Mouse (Mus musculus) right cerebral cortex, postnatal 25 days (tissue): ENCODE results near the gene 4933405L10Rik.

ENCODE experiments used
- DNase-seq: peaks from one replicate; pipeline ENCODE4 v3.0.0; 2022

The 4933405L10Rik gene

DNA sequence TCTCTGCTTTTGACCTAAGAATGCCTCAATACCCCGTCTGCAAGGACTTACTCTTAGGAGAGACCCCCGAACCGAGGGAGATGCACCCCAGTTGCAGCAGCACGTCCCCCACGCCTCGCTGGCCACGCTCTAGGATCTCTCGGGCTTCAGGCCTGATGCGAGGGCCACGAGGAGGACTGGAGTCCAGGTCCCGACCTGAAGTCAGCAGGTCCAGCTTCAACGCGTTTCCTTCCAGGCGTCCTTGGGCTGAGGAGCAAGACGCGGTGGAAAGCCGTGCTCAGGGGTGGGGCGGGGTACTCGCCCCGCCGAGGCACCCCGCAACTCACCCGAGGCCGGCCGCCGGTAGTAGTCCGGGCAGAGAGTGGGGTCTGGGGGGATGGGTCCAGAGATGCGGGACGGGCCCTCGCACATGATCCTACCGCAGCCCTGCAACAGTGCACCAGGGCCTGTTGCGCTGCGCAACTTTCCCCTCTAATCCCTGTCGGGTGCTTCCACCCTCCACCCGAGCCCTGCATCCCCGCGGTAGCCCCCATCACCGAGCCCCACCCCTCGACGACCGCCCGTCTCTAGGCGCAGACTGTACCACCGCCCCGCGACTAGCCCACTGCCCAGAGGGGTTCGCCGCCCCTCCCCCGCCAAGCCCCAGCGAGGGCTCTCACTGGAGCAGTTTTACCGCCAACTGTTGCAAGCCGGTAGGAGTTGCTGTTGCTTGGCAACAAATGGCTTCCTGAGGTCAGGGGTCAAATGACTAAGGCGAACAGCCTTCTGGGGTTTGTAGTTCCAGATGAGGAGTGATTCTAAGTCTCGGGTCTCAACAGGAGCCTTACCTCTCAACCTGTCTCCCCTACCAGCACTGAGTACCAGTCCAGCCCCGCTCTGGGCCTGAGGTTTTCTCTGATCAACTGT lies at the start of gene 4933405L10Rik, which contains the start of gene Enkd1:
Gene 4933405L10Rik, plus strand, starts transcription at position 158 of the 906 bp plus-strand sequence.
Gene Enkd1, minus strand, starts transcription at position 713 of the 906 bp plus-strand sequence.
- peak; percentile 84 for DNase-seq

- no peak for DNase-seq
These were observed 46.3 kb upstream of the 4933405L10Rik start for GRCm38 (mm10) chr8:105661167-105661566.

GRCm38 (mm10) chr8:105677891-105678290 lies 29.6 kb upstream of the 4933405L10Rik start:
- no peak for DNase-seq

GRCm38 (mm10) chr8:105685325-105685724 lies 22.1 kb upstream of the 4933405L10Rik start:
- no peak for DNase-seq

DNA sequence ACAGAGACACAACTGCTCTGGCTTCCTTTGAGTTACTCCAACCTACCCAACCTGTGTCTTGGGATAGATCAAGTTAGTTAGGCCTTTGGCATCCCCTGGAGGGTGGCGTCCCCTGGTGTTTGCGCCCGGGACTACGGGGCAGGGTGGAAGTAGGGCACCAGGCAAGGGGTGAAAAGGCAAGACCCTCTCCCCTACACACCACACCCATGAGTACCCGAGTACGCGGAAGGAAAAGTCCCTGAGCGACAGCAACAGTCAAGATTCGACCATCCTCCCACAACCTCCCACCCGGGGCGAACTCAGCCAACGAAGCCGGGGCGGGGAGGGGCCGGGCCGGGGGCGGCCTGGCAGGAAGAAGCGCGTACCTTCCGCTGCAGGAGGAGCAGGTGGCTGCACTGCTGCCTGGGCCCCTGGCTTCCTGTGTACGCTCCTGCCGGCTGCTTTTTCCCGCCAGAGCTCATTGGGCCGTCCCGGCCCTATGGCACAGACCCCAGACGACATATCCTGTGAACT lies 21.6 kb upstream of the 4933405L10Rik start, which contains the start of gene Carmil2:
Gene Carmil2, plus strand, starts transcription at position 479 of the 513 bp plus-strand sequence.
- no peak for DNase-seq

DNA sequence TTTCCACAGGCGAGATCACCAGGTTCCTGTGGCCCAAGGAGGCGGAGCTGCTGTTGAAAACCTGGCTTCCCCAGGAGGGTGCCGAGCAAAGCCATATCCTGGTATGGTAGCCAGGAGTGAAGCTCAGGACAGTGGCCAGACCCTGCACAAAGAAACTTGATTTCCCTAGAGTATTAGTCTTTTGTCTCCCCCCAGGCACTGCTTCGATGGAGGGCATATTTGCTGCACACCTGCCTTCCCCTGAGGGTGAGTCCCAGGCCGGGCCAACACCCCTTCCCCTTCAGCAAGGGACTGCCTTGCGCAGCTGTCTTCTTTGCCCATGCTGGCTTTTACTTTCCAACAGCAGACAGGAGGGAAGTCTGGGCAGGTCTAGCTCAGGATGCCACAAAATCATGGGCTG lies 20.9 kb upstream of the 4933405L10Rik start:
- DNase-seq, result no peak

DNA sequence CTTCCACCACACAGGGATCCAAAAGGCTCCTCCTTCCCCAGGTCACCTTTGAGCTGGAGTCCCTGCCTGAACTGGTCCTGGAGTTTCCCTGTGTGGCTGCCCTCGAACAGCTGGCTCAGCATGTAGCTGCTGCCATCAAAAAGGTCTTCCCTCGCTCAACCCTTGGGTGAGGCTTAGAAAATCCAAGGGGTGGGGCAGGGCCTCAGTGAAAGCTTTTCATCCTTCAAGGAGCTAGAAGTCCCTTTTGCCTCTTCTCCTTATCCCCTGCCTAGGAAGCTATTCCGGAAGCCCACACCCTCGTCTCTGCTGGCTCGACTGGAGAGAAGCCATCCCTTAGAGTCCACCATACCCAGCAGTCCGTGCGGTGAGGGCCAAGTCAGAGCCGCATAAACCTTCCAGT lies 19.9 kb upstream of the 4933405L10Rik start:
- DNase-seq, result no peak

- no peak for DNase-seq
These were observed 19.2 kb upstream of the 4933405L10Rik start for GRCm38 (mm10) chr8:105688242-105688752.

GRCm38 (mm10) chr8:105689256-105689982 lies 18.0 kb upstream of the 4933405L10Rik start:
- DNase-seq, result no peak

DNA sequence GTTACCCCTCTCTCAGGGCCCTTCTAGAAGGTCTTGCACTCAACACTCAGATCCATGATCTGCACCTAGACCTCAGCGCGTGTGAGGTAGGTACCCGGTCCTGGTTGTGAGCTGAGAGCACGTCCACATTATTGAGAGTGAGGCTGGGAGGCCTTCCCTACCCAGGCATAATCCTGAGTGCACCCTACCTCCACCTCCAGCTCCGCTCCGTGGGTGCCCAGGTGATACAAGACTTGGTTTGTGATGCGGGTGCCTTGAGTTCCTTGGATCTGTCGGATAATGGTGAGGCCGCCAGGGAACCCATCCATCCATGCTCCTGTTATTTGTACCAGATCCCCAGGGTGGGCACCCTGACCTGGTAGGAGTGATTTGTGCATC lies 17.5 kb upstream of the 4933405L10Rik start:
- no peak for DNase-seq

DNA sequence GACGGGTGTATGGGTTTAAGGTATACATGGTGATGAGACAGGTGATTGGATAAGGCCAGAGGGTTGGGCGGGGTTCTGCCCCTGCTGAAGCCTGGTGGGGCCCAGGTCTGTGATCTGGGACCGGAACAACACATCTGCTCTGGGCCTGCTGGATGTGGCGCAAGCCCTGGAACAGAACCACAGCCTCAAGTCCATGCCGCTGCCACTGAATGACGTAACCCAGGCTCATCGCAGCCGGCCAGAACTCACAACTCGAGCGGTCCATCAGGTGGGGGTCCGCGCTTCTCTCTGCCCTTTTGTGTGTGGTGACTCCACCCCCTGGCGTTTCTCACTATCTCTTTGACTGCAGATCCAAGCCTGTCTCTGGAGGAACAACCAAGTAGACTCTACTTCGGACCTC lies 16.5 kb upstream of the 4933405L10Rik start:
- no peak for DNase-seq

GRCm38 (mm10) chr8:105692449-105693182 lies 14.8 kb upstream of the 4933405L10Rik start:
- DNase-seq, result no peak

DNA sequence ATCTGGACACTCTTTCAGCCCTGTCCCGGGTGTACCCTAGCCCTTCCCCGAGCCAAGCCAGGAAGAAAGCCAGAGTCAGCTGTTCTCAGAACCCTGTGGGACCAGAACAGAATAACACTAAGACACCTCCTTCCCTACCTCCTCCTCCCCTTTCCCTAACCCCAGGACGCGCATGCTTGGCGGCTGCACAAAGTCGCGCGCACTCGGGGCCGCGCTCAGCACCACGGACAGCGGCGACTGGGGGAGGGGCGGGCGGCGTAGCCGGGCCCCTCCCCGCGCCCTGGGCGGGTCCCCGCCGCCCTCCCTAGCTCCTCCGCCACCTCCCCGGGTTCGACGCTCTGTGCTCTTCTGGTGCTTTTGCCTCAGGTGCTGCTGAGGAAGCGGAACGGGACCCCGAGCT lies 13.8 kb upstream of the 4933405L10Rik start:
- peak; percentile 85 for DNase-seq

- peak; percentile 55 for DNase-seq
These were observed 13.2 kb upstream of the 4933405L10Rik start for GRCm38 (mm10) chr8:105694051-105694799.

- DNase-seq, result no peak
These were observed 12.2 kb upstream of the 4933405L10Rik start for GRCm38 (mm10) chr8:105695080-105695780.

- DNase-seq, result no peak
These were observed 10.2 kb upstream of the 4933405L10Rik start for GRCm38 (mm10) chr8:105697196-105697780.

- DNase-seq, result no peak
These were observed 8.7 kb upstream of the 4933405L10Rik start for GRCm38 (mm10) chr8:105698734-105699133.

DNA sequence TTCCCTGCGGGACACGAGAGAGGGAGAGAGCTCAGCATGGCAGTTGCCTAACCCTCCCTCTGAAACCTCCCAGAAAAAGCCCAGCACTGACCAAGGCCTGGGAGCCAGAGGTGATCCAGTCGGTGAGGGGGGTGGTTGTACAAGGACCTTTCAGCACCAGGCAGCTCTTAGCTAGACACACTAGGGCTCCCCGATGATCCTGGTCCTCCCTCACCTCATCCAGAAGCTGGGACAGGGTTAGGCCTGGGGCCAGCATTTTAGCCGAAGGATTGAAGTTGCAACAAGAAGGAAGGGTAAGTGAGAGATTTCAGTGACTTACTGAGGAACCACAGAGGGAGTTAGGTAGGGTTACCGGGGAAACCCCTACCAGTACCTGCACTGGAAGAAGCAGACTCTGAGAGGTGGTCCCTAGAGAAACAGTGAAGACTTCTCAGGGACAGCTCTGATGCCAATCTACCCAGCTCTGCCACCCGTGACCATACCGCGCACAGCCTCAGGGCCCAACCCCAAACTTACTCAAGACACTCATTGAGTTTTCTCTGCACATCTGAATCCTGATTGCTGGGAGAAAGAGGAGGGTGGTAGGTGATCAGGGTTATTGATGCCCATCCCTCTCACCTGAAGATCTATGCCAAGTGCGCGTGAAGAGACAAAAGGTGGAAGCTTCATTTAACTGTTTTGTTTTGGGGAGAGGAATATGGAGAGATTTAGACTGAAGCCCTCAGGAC lies 7.8 kb upstream of the 4933405L10Rik start:
- no peak for DNase-seq

DNA sequence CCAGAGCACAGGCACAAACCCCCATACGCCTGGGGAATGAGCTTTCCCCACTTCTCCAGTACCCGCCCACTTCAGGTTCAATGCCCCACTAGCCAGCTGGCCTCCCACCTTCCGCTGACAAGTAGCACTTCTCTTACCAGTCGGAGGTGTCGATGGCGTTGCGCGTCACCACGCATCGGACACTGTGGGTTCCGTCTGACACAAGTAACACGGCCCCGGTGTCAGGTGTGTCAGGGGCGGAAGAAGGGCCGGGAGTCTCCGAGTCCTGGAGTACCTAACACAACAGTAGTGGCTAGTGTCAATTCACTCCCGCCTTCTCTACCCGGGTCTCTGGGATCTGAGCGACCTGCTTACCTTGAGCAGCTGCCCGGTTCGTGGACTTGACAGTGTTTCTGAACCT lies 6.9 kb upstream of the 4933405L10Rik start:
- DNase-seq, result no peak
